Mouse (Mus musculus) adrenal gland, adult 10 weeks (tissue): Measurements from ENCODE around the gene Tceal9. TPM values are rescaled to one million over a fixed set of nuclear protein-coding genes. Genes with fewer than 3 reads are reported as not detected.

Experiments
- polyA plus RNA-seq: library from polyadenylated mRNA; stranded (reverse); fragments of 350-450 nt; fragmentation: Illumina TruSeq; extraction: RNeasy Lipid Tissue Mini Kit (QIAGEN cat#74804); gene quantifications from one replicate; pipeline ENCODE4 v1.2.3, GENCODE M21; 2014; ENCODE audit warnings: low read depth, low replicate concordance

Gene Tceal9
- 1,113 TPM for polyA plus RNA-seq

GRCm38 (mm10) chrX:136244574-136245229, at the start of gene Tceal9:
Tceal9 (plus strand) TSS chrX:136245079.

GRCm38 (mm10) chrX:136203664-136204066, 41.2 kb upstream of the Tceal9 start, which contains the start of gene Tceal5:
Tceal5 (minus strand) TSS chrX:136203876.

GRCm38 (mm10) chrX:136214729-136215677, 29.9 kb upstream of the Tceal9 start, which contains the start of the genes Tceal7 and Bex1:
Tceal7 (plus strand) TSS chrX:136214779.
Bex1 (minus strand) TSS chrX:136215513.

GRCm38 (mm10) chrX:136269743-136270392, 25.0 kb downstream of the Tceal9 start, which contains the start of gene Bex3:
Bex3 (plus strand) TSS chrX:136270253.

Other genes starting within 250 kb of the Tceal9 start
- gene Arxes1, start 211.7 kb upstream of the Tceal9 start, polyA plus RNA-seq, result 8.3 TPM
- 10.7 TPM for gene Bex2, start 176.8 kb upstream of the Tceal9 start, polyA plus RNA-seq
- gene Nxf3, start 159.8 kb upstream of the Tceal9 start, polyA plus RNA-seq, result not detected
- 10.7 TPM for gene Bex4, start 106.1 kb upstream of the Tceal9 start, polyA plus RNA-seq
- 280 TPM for gene Tceal8, start 72.7 kb upstream of the Tceal9 start, polyA plus RNA-seq
- gene Tceal5, start 41.2 kb upstream of the Tceal9 start, polyA plus RNA-seq, result 2.4 TPM
- 0.64 TPM for gene Tceal7, start 30.3 kb upstream of the Tceal9 start, polyA plus RNA-seq
- 7.6 TPM for gene Bex1, start 29.6 kb upstream of the Tceal9 start, polyA plus RNA-seq
- gene Bex3, start 25.2 kb downstream of the Tceal9 start, polyA plus RNA-seq, result 28.6 TPM